Mouse (Mus musculus) small intestine, adult 2 months (tissue): ENCODE results near the gene Clec18a. TPM values are rescaled to one million over a fixed set of nuclear protein-coding genes. Genes with fewer than 3 reads are reported as not detected.
"Not testable (repeated sequence)": the region's sequence is repeated elsewhere in the genome, so short reads cannot be mapped to it uniquely, and the experiment has no call there.

Experiments
- H3K27ac ChIP-seq: fragments of 200-500 bp; 2 replicates; pipeline ENCODE4 v1.5.1; 2012; ENCODE audit warnings: low read depth, low read length, control low read depth, inconsistent platforms; ENCODE audit not compliant: insufficient read depth
- H3K27me3 ChIP-seq: fragments of 200-500 bp; 2 replicates; pipeline ENCODE4 v1.6.1; 2012; ENCODE audit warnings: mild to moderate bottlenecking, moderate library complexity, low read length, inconsistent platforms; ENCODE audit not compliant: control insufficient read depth, insufficient read depth
- H3K36me3 ChIP-seq: fragments of 200-500 bp; 2 replicates; pipeline ENCODE4 v1.6.1; 2012; ENCODE audit warnings: mild to moderate bottlenecking, low read length, control low read depth, inconsistent platforms; ENCODE audit not compliant: control insufficient read depth, insufficient read depth
- H3K4me1 ChIP-seq: fragments of 200-500 bp; 2 replicates; pipeline ENCODE4 v1.6.1; 2012; ENCODE audit warnings: low read length, inconsistent platforms, mixed read lengths; ENCODE audit not compliant: control insufficient read depth, insufficient read depth, insufficient read length
- H3K4me3 ChIP-seq: fragments of 200-500 bp; 2 replicates; pipeline ENCODE4 v1.5.1; 2012; ENCODE audit warnings: low read depth, mild to moderate bottlenecking, control low read depth, inconsistent platforms, low read length, moderate library complexity
- CTCF ChIP-seq: fragments of 200-500 bp; IDR thresholded peaks from 2 replicates; pipeline ENCODE4 v1.5.1; 2012; ENCODE audit warnings: low read depth, mild to moderate bottlenecking, control low read depth, inconsistent platforms, low read length, moderate library complexity, mixed read lengths; ENCODE audit not compliant: insufficient replicate concordance, insufficient read length; ENCODE audit errors: extremely low read depth
- POLR2A ChIP-seq: fragments of 200-500 bp; IDR thresholded peaks from 2 replicates; pipeline ENCODE4 v1.6.1; 2012; ENCODE audit warnings: low read depth, mild to moderate bottlenecking, control low read depth, inconsistent platforms, low read length, moderate library complexity
- WGBS: fragments of 180-500 bp; shearing (Covaris S2); methylation state at CpG from one replicate; pipeline ENCODE4 v1.1.7; 2018; 5-methylcytosine and 5-hydroxymethylcytosine counted together
- polyA plus RNA-seq: library from polyadenylated mRNA; depleted of rRNA; stranded (reverse); fragments of >200 nt; gene quantifications from 2 replicates; pipeline ENCODE4 v1.2.3, GENCODE M21; 2012

Clec18a gene
- polyA plus RNA-seq, 1 experiment: not detected

GRCm38 (mm10) chr8:111081580-111082258 is 10.5 kb downstream of the Clec18a start:
- no peaks in the 10 kb centered on the region for H3K4me1 ChIP-seq
- H3K4me3 ChIP-seq: no peak overlapping the region
- H3K27me3 ChIP-seq: no peaks in the 10 kb centered on the region
- WGBS: 67% methylated on average over 12 of the region's 12 CpGs
- no peaks in the 10 kb centered on the region for H3K36me3 ChIP-seq
- H3K27ac ChIP-seq: no peak overlapping the region
- TF ChIP-seq POLR2A (no peak), CTCF (no peak)

GRCm38 (mm10) chr8:111079861-111080271 is 12.4 kb downstream of the Clec18a start:
- H3K4me1 ChIP-seq: no peaks in the 10 kb centered on the region
- no peaks in the 10 kb centered on the region for H3K36me3 ChIP-seq
- no peak overlapping the region for H3K27ac ChIP-seq
- H3K27me3 ChIP-seq: no peaks in the 10 kb centered on the region
- TF ChIP-seq POLR2A (no peak), CTCF (no peak)
- WGBS: 22% methylated on average over 6 of the region's 6 CpGs
- H3K4me3 ChIP-seq: no peak overlapping the region

- Histone ChIP-seq H3K27me3 (no peaks in the 10 kb centered on the region), H3K36me3 (no peaks in the 10 kb centered on the region), H3K4me3 (no peak overlapping the region), H3K27ac (no peak overlapping the region), H3K4me1 (no peaks in the 10 kb centered on the region)
- no peak for TF ChIP-seq CTCF
- no peak for TF ChIP-seq POLR2A
- 46% methylated on average over 5 of the region's 5 CpGs for WGBS
Observed at GRCm38 (mm10) chr8:111079461-111079860, 12.8 kb downstream of the Clec18a start.

- Histone ChIP-seq H3K27ac (no peak overlapping the region), H3K27me3 (no peaks in the 10 kb centered on the region), H3K36me3 (no peaks in the 10 kb centered on the region), H3K4me1 (no peaks in the 10 kb centered on the region), H3K4me3 (no peak overlapping the region)
- 86% methylated on average over 3 of the region's 3 CpGs for WGBS
- TF ChIP-seq CTCF (no peak), POLR2A (no peak)
Observed at GRCm38 (mm10) chr8:111075926-111076325, 16.3 kb downstream of the Clec18a start.

- 88% methylated on average over 9 of the region's 9 CpGs for WGBS
Observed at GRCm38 (mm10) chr8:111068660-111069059, 23.6 kb downstream of the Clec18a start.

GRCm38 (mm10) chr8:111067439-111067838 is 24.8 kb downstream of the Clec18a start:
- Histone ChIP-seq H3K4me1 (no peaks in the 10 kb centered on the region), H3K4me3 (no peak overlapping the region), H3K36me3 (no peaks in the 10 kb centered on the region), H3K27ac (no peak overlapping the region), H3K27me3 (no peaks in the 10 kb centered on the region)
- TF ChIP-seq CTCF (no peak), POLR2A (no peak)
- WGBS: 33% methylated on average over 10 of the region's 10 CpGs

More at GRCm38 (mm10) chr8:111068660-111069059, 23.6 kb downstream of the Clec18a start:
- not testable (repeated sequence) for H3K4me3 ChIP-seq, H3K36me3 ChIP-seq, H3K4me1 ChIP-seq, H3K27me3 ChIP-seq, H3K27ac ChIP-seq

GRCm38 (mm10) chr8:111066308-111066707 is 25.9 kb downstream of the Clec18a start:
- WGBS: 60% methylated on average over 4 of the region's 4 CpGs
- Histone ChIP-seq H3K27me3 (no peaks in the 10 kb centered on the region), H3K36me3 (no peaks in the 10 kb centered on the region), H3K4me3 (no peak overlapping the region), H3K27ac (no peak overlapping the region), H3K4me1 (peaks cover 4% of the 10 kb centered on the region; the same call in 1 of the 2 replicates)
- no peak for TF ChIP-seq CTCF
- TF ChIP-seq POLR2A: no peak

- TF ChIP-seq CTCF (no peak), POLR2A (no peak)
- H3K4me3 ChIP-seq: no peak overlapping the region
Observed at GRCm38 (mm10) chr8:111062893-111063292, 29.3 kb downstream of the Clec18a start.

More at GRCm38 (mm10) chr8:111062893-111063292, 29.3 kb downstream of the Clec18a start:
- Histone ChIP-seq H3K36me3 (no peaks in the 10 kb centered on the region), H3K27ac (no peak overlapping the region), H3K4me1 (peaks cover 12% of the 10 kb centered on the region; the same call in 1 of the 2 replicates), H3K27me3 (no peaks in the 10 kb centered on the region)
- WGBS: 70% methylated on average over 2 of the region's 2 CpGs
